8 mouse cellular contexts compared by ENCODE assay signal in genomic region chr7:16891641-16892351, GRCm38 (mm10). TPM values are rescaled to one million over a fixed set of nuclear protein-coding genes. Genes with fewer than 3 reads are reported as not detected.
A peak's percentile ranks its signal among the peaks of the same experiment; 100 is the strongest.
DNase-seq lines count a peak whose midpoint lies in the region; ATAC-seq and TF ChIP-seq lines count a peak whose summit lies in the region.

Gene Gng8 (plus strand): TSS chr7:16891786.

- peaks cover under 1% of the 10 kb centered on the region; the same call in 1 of the 2 replicates for H3K9me3 ChIP-seq in G1E (replicated peaks)
- peaks cover 6% of the 10 kb centered on the region; the same call in 1 of the 2 replicates for H3K9me3 ChIP-seq in hindbrain, embryonic 10.5 days
- H3K9me3 ChIP-seq in lung, postnatal 0 days (ENCODE audit: low read length), result no peaks in the 10 kb centered on the region

- under 1% methylated on average over 30 of the region's 30 CpGs for WGBS in hindbrain, embryonic 10.5 days
- under 1% methylated on average over 27 of the region's 30 CpGs for WGBS in lung, postnatal 0 days

- ATAC-seq in G1E (ENCODE audit: extremely low read depth, insufficient number of reproducible peaks, low FRiP score, poor library complexity, severe bottlenecking), result peak; percentile 74
- ATAC-seq in frontal cortex, adult (ENCODE audit: low TSS enrichment), result peak; percentile 71
- peak; percentile 83 for ATAC-seq in lung, postnatal 0 days

- TF ChIP-seq CTCF in G1E (IDR thresholded peaks at IDR 0.05; ENCODE audit: low read depth, low read length), result peak; percentile 78
- peak; percentile 99 for TF ChIP-seq CTCF in lung, postnatal 0 days (IDR thresholded peaks at IDR 0.05)

- H3K4me2 ChIP-seq in lung, postnatal 0 days (replicated peaks; ENCODE audit: low read depth, low read length), result peak within 1 kb of the TSS; percentile 59

- H3K36me3 ChIP-seq in G1E (replicated peaks), result no peaks in the 10 kb centered on the region
- H3K36me3 ChIP-seq in hindbrain, embryonic 10.5 days, result peaks cover 14% of the 10 kb centered on the region
- H3K36me3 ChIP-seq in lung, postnatal 0 days (ENCODE audit: insufficient read depth, low read length), result no peaks in the 10 kb centered on the region

- peak within 1 kb of the TSS; percentile 84 for H3K27ac ChIP-seq in hindbrain, embryonic 10.5 days
- peak within 1 kb of the TSS; percentile 69 for H3K27ac ChIP-seq in lung, postnatal 0 days (ENCODE audit: low read length)

- H3K4me1 ChIP-seq in G1E (ENCODE audit: insufficient read depth, low read depth, low read length), result peaks cover 26% of the 10 kb centered on the region
- peaks cover 53% of the 10 kb centered on the region for H3K4me1 ChIP-seq in hindbrain, embryonic 10.5 days (replicated peaks)
- H3K4me1 ChIP-seq in lung, postnatal 0 days (ENCODE audit: insufficient read depth, low read depth, low read length), result 0 out of 2 replicates have a peak, but pooled peaks cover 3% of the 10 kb centered on the region

- H3K4me3 ChIP-seq in G1E (ENCODE audit: low read depth, low read length), result peak within 1 kb of the TSS; percentile 66
- peak within 1 kb of the TSS; percentile 48 for H3K4me3 ChIP-seq in hindbrain, embryonic 10.5 days
- peak within 1 kb of the TSS; percentile 26; the same call in 1 of the 2 replicates for H3K4me3 ChIP-seq in lung, postnatal 0 days (ENCODE audit: low read depth, low read length)

- peaks cover 48% of the 10 kb centered on the region for H3K27me3 ChIP-seq in G1E (ENCODE audit: insufficient read depth, low read length)
- peaks cover 83% of the 10 kb centered on the region for H3K27me3 ChIP-seq in hindbrain, embryonic 10.5 days (ENCODE audit: insufficient read depth, poor library complexity, severe bottlenecking)
- H3K27me3 ChIP-seq in lung, postnatal 0 days (replicated peaks; ENCODE audit: insufficient read depth, low read length), result peaks cover 15% of the 10 kb centered on the region

- TF ChIP-seq EP300 in lung, postnatal 0 days (IDR thresholded peaks at IDR 0.05), result no peak

- DNase-seq in G1E (ENCODE audit: low spot score), result peak; percentile 65
- peak; percentile 85 for DNase-seq in cerebellum, adult 8-10 months
- peak; percentile 89 for DNase-seq in hindbrain, embryonic 10.5 days (ENCODE audit: low spot score)
- peak; percentile 82 for DNase-seq in layer of hippocampus, adult 9-11 months
- peak; percentile 93 for DNase-seq in lung, postnatal 0 days (ENCODE audit: low spot score)
- DNase-seq in ovary, postnatal 10 days (ENCODE audit: low spot score), result peak; percentile 70
- peak; percentile 84 for DNase-seq in thymus, postnatal 0 days (ENCODE audit: low spot score)

- H3K9ac ChIP-seq in lung, postnatal 0 days (replicated peaks; ENCODE audit: low read depth), result no peak within 1 kb of the TSS

RNA-seq across cellular contexts. Expression of gene Gng8, which starts in this region (rescaled TPM):
- total RNA-seq in G1E (2014; fragmentation: Nextera tagmentation), result not detected in 2 replicates
- total RNA-seq in G1E (2017), result 0.23 TPM in 1 of 2 replicates, not detected in the other
- polyA plus RNA-seq in G1E (2012), result not detected in 2 replicates
- polyA plus RNA-seq in hindbrain, embryonic 10.5 days (2016; fragmentation: Nextera tagmentation; extraction: Ambion mirVana), result 7.1 and 9.0 TPM in 2 replicates
- polyA plus RNA-seq in lung, postnatal 0 days (2015; fragmentation: Nextera tagmentation; extraction: Ambion mirVana), result 5.2 and 6.6 TPM in 2 replicates
- polyA plus RNA-seq in thymus, postnatal 0 days (2015; fragmentation: Nextera tagmentation; extraction: Ambion mirVana), result 0.44 and 0.85 TPM in 2 replicates

Comparison
In these comparisons a context has a peak if more than half of its experiments do, and no peak if none do; other contexts are left out.
1. Peak in every context shown above with its lines: DNase-seq, ATAC-seq, H3K4me3 ChIP-seq and H3K27ac ChIP-seq.
2. Peak in DNase-seq, ATAC-seq and H3K4me3 ChIP-seq in G1E; RNA of the gene not detected or under 1 TPM.
3. Peak in DNase-seq in thymus, postnatal 0 days; RNA of the gene not detected or under 1 TPM.